Mouse (Mus musculus) embryonic facial prominence, embryonic 13.5 days (tissue): ENCODE measurements around the gene Timm8a2. TPM values are rescaled to one million over a fixed set of nuclear protein-coding genes. Genes with fewer than 3 reads are reported as not detected.

Source experiments
- ATAC-seq: fragments of 200-750 bp; cut with Nextera tagmentation; 2 replicates; pipeline ENCODE4 v1.8.0; 2017; ENCODE audit warnings: low read depth; ENCODE audit not compliant: insufficient number of reproducible peaks, insufficient read depth, low FRiP score, low TSS enrichment
- H3K27ac ChIP-seq: fragments of 300-500 bp; sonication (generic); 2 replicates; pipeline ENCODE4 v1.5.1; 2015; ENCODE audit warnings: moderate library complexity, mild to moderate bottlenecking, inconsistent platforms
- H3K27me3 ChIP-seq: fragments of 300-500 bp; sonication (generic); 2 replicates; pipeline ENCODE4 v1.6.1; 2015; ENCODE audit warnings: mild to moderate bottlenecking, inconsistent platforms
- H3K36me3 ChIP-seq: fragments of 300-500 bp; sonication (generic); 2 replicates; pipeline ENCODE4 v1.6.1; 2015; ENCODE audit warnings: mild to moderate bottlenecking, inconsistent platforms
- H3K4me1 ChIP-seq: fragments of 300-500 bp; sonication (generic); 2 replicates; pipeline ENCODE4 v1.6.1; 2015; ENCODE audit warnings: inconsistent platforms
- H3K4me2 ChIP-seq: fragments of 300-500 bp; sonication (generic); 2 replicates; pipeline ENCODE4 v1.6.1; 2015; ENCODE audit warnings: moderate library complexity, mild to moderate bottlenecking, inconsistent platforms
- H3K4me3 ChIP-seq: fragments of 300-500 bp; sonication (generic); 2 replicates; pipeline ENCODE4 v1.5.1; 2015; ENCODE audit warnings: mild to moderate bottlenecking, inconsistent platforms
- H3K9ac ChIP-seq: fragments of 300-500 bp; sonication (generic); 2 replicates; pipeline ENCODE4 v1.6.1; 2015; ENCODE audit warnings: mild to moderate bottlenecking, inconsistent platforms
- H3K9me3 ChIP-seq: fragments of 300-500 bp; sonication (generic); 2 replicates; pipeline ENCODE4 v1.6.1; 2016; ENCODE audit warnings: inconsistent platforms
- WGBS: fragments of 180-500 bp; shearing (Covaris S2); methylation state at CpG from one replicate; pipeline ENCODE4 v1.1.7; 2015; ENCODE audit warnings: mixed read lengths; 5-methylcytosine and 5-hydroxymethylcytosine counted together
- polyA plus RNA-seq: library from polyadenylated mRNA; unstranded; fragments of >200 nt; fragmentation: Nextera tagmentation; extraction: Ambion mirVana; gene quantifications from 2 replicates; pipeline ENCODE4 v1.2.1, GENCODE M21; 2015

Gene Timm8a2
- polyA plus RNA-seq = not detected in 2 replicates

- Histone ChIP-seq H3K27ac (no peak within 1 kb of the TSS), H3K9me3 (no peaks in the 10 kb centered on the region), H3K4me1 (no peaks in the 10 kb centered on the region), H3K4me3 (no peak within 1 kb of the TSS), H3K9ac (no peak within 1 kb of the TSS), H3K4me2 (no peak within 1 kb of the TSS), H3K36me3 (no peaks in the 10 kb centered on the region), H3K27me3 (no peaks in the 10 kb centered on the region)
- WGBS = 95% methylated on average over 13 of the region's 13 CpGs
- no peak for ATAC-seq
Measured at GRCm38 (mm10) chr14:122034451-122034850, at the start of gene Timm8a2. Gene Timm8a2, plus strand, starts transcription at chr14:122034674.

DNA sequence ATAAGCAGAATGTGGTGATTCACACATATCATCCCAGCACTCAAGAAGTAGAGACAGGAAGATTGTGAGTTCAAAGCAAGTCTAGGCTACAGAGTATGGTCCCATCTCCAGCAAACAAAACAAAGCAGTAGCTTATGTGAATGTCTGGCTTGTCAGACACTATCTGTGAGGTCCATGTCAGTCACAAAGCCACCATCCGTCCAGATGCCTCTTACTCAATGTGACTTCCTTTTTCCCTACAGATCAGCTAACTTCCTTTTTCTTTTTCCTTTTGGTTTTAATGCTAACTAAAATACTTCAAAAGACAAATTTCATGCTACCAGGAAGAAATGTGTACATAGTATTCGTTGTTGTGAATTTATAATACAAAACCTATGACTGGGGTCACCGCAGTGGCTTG is 49.0 kb upstream of the Timm8a2 start:
- ATAC-seq = no peak
- Histone ChIP-seq H3K36me3 (no peaks in the 10 kb centered on the region), H3K4me1 (no peaks in the 10 kb centered on the region), H3K9ac (no peak overlapping the region), H3K27ac (no peak overlapping the region), H3K4me3 (no peak overlapping the region), H3K27me3 (no peaks in the 10 kb centered on the region), H3K9me3 (no peaks in the 10 kb centered on the region), H3K4me2 (no peak overlapping the region)
- 72% methylated on average over 3 of the region's 3 CpGs for WGBS

GRCm38 (mm10) chr14:121986028-121986427 is 48.4 kb upstream of the Timm8a2 start:
- H3K9me3 ChIP-seq = no peaks in the 10 kb centered on the region
- WGBS = 85% methylated on average over 6 of the region's 6 CpGs
- no peak overlapping the region for H3K4me2 ChIP-seq
- ATAC-seq = no peak
- no peak overlapping the region for H3K9ac ChIP-seq
- H3K27ac ChIP-seq = no peak overlapping the region
- no peak overlapping the region for H3K4me3 ChIP-seq
- 0 out of 2 replicates have a peak, but pooled peaks cover under 1% of the 10 kb centered on the region for H3K36me3 ChIP-seq
- no peaks in the 10 kb centered on the region for H3K4me1 ChIP-seq
- no peaks in the 10 kb centered on the region for H3K27me3 ChIP-seq

GRCm38 (mm10) chr14:121987287-121987686 is 47.2 kb upstream of the Timm8a2 start:
- Histone ChIP-seq H3K4me3 (no peak overlapping the region), H3K9ac (no peak overlapping the region), H3K36me3 (peaks cover 7% of the 10 kb centered on the region; the same call in 1 of the 2 replicates), H3K9me3 (no peaks in the 10 kb centered on the region), H3K27ac (no peak overlapping the region), H3K27me3 (no peaks in the 10 kb centered on the region), H3K4me2 (no peak overlapping the region), H3K4me1 (no peaks in the 10 kb centered on the region; the same call in 1 of the 2 replicates)
- ATAC-seq = no peak
- WGBS = 63% methylated on average over 1 of the region's 1 CpGs

DNA sequence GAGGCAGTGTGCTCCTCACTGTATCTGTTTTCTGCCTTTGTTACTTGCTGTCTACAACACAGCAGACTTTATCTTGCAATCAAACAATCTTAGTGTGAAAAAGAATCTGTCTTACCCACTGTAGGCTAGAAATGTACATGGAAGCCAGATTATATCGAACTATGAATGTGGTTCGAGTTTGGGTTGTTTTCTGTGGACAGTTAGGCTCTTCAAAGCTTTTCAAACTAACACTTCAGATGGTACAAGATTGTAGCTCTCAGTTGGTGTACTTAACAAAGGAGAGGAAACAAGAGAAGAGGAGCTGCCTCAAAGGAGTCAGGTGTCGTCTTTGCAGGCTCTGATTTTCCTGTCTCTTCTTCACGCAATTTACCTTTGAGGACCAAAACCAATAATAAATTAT is 46.8 kb upstream of the Timm8a2 start:
- Histone ChIP-seq H3K27ac (no peak overlapping the region), H3K4me1 (no peaks in the 10 kb centered on the region; the same call in 1 of the 2 replicates), H3K36me3 (peaks cover 7% of the 10 kb centered on the region; the same call in 1 of the 2 replicates), H3K27me3 (no peaks in the 10 kb centered on the region), H3K9me3 (no peaks in the 10 kb centered on the region), H3K9ac (no peak overlapping the region), H3K4me2 (no peak overlapping the region), H3K4me3 (no peak overlapping the region)
- 81% methylated on average over 4 of the region's 4 CpGs for WGBS
- no peak for ATAC-seq

GRCm38 (mm10) chr14:121989331-121989730 is 45.1 kb upstream of the Timm8a2 start:
- Histone ChIP-seq H3K4me1 (no peaks in the 10 kb centered on the region; the same call in 1 of the 2 replicates), H3K27ac (no peak overlapping the region), H3K9ac (no peak overlapping the region), H3K9me3 (no peaks in the 10 kb centered on the region), H3K4me2 (no peak overlapping the region), H3K4me3 (no peak overlapping the region), H3K27me3 (no peaks in the 10 kb centered on the region), H3K36me3 (peaks cover 10% of the 10 kb centered on the region)
- no peak for ATAC-seq
- 95% methylated on average over 3 of the region's 3 CpGs for WGBS

DNA sequence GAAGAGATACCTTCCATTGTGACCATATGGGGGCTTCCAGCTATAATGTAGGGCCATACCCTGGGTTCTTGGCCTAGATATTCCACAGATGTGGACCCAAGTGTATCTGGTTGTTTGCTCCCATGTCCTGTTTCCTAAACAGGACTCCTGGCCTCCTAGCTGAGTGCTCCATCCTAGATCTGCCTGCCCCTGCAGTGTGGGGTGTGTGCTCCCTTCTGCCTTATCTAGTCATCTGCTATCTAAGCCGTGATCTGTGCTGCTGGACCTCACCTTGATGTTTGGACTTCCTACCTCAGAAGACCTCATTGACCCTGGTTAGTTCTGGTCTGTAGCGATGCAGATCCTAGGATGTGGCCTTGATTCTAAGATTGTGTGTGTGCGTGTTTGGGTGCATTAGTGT is 44.6 kb upstream of the Timm8a2 start:
- peaks cover 15% of the 10 kb centered on the region for H3K36me3 ChIP-seq
- H3K4me1 ChIP-seq = no peaks in the 10 kb centered on the region; the same call in 1 of the 2 replicates
- H3K27ac ChIP-seq = no peak overlapping the region
- H3K27me3 ChIP-seq = no peaks in the 10 kb centered on the region
- ATAC-seq = no peak
- H3K4me2 ChIP-seq = no peak overlapping the region
- H3K9me3 ChIP-seq = no peaks in the 10 kb centered on the region
- whole genome bisulfite sequencing = 96% methylated on average over 3 of the region's 3 CpGs
- H3K9ac ChIP-seq = no peak overlapping the region
- no peak overlapping the region for H3K4me3 ChIP-seq

GRCm38 (mm10) chr14:121990897-121991296 is 43.6 kb upstream of the Timm8a2 start:
- Histone ChIP-seq H3K9me3 (no peaks in the 10 kb centered on the region), H3K4me3 (no peak overlapping the region), H3K27me3 (no peaks in the 10 kb centered on the region), H3K27ac (no peak overlapping the region), H3K36me3 (peaks cover 25% of the 10 kb centered on the region), H3K4me2 (no peak overlapping the region), H3K9ac (no peak overlapping the region), H3K4me1 (no peaks in the 10 kb centered on the region; the same call in 1 of the 2 replicates)
- no peak for ATAC-seq
- WGBS = 84% methylated on average over 6 of the region's 6 CpGs

GRCm38 (mm10) chr14:121991921-121992320 is 42.6 kb upstream of the Timm8a2 start:
- Histone ChIP-seq H3K36me3 (peaks cover 35% of the 10 kb centered on the region), H3K9me3 (no peaks in the 10 kb centered on the region), H3K9ac (no peak overlapping the region), H3K27me3 (no peaks in the 10 kb centered on the region), H3K4me1 (no peaks in the 10 kb centered on the region; the same call in 1 of the 2 replicates), H3K4me3 (no peak overlapping the region), H3K4me2 (no peak overlapping the region), H3K27ac (no peak overlapping the region)
- no peak for ATAC-seq

DNA sequence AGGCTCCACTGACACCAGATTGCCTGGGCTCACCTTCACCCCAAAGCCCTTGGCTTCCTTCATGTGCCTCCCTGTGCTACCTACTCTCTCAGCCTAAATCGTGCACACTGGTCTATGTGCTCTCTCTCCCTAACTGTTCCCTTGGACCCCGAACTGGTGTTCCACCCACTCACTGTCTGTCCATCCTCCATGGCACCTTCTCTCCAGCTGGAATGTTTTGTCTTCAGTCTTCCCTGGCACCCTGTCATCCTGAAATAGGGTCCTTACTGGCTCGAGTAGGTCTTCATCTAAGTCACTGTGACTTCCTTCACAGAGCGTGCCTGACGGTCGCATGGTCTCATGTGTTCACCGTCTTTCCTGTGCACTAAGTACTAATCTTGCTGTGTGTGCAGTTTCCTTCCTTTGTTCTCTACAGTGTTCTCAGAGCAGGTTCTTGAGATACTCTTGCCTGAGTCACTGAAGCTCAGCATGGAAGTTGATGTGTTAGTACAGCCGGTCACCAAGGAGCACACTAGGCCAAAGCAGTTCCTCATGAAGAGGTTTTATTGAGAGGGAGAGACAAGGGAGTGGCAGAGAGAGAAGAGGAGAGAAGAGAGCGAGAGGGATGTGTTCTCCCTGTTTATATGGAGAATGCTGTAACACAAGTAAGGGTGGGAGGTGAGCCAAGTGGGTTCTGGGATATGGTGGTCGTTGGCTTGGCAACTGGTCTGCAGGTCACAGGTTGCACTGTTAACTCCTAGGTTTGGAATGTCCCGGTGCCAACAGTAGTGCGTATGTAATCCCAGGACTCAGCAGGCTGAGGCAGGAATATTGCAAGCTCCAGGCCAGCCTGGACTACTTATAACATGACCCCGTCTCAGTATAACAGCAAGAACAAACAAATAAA is 41.8 kb upstream of the Timm8a2 start:
- Histone ChIP-seq H3K36me3 (peaks cover 40% of the 10 kb centered on the region), H3K4me3 (no peak overlapping the region), H3K4me1 (no peaks in the 10 kb centered on the region; the same call in 1 of the 2 replicates), H3K27ac (no peak overlapping the region), H3K27me3 (no peaks in the 10 kb centered on the region), H3K4me2 (no peak overlapping the region), H3K9me3 (no peaks in the 10 kb centered on the region), H3K9ac (no peak overlapping the region)
- ATAC-seq = no peak
- 87% methylated on average over 13 of the region's 13 CpGs for WGBS

GRCm38 (mm10) chr14:121993616-121994015 is 40.9 kb upstream of the Timm8a2 start:
- peaks cover 46% of the 10 kb centered on the region for H3K36me3 ChIP-seq

GRCm38 (mm10) chr14:121994171-121994700 is 40.2 kb upstream of the Timm8a2 start:
- Histone ChIP-seq H3K9me3 (no peaks in the 10 kb centered on the region), H3K4me3 (no peak overlapping the region), H3K4me1 (no peaks in the 10 kb centered on the region; the same call in 1 of the 2 replicates), H3K27me3 (no peaks in the 10 kb centered on the region), H3K4me2 (no peak overlapping the region), H3K9ac (no peak overlapping the region), H3K36me3 (peaks cover 46% of the 10 kb centered on the region), H3K27ac (no peak overlapping the region)
- ATAC-seq = no peak
- WGBS = 94% methylated on average over 17 of the region's 17 CpGs

More at GRCm38 (mm10) chr14:121993616-121994015, 40.9 kb upstream of the Timm8a2 start:
- H3K27me3 ChIP-seq = no peaks in the 10 kb centered on the region
- 93% methylated on average over 4 of the region's 4 CpGs for WGBS
- no peak overlapping the region for H3K4me2 ChIP-seq
- H3K9ac ChIP-seq = no peak overlapping the region
- H3K4me1 ChIP-seq = no peaks in the 10 kb centered on the region; the same call in 1 of the 2 replicates
- no peak overlapping the region for H3K4me3 ChIP-seq
- H3K27ac ChIP-seq = no peak overlapping the region
- no peak for ATAC-seq
- no peaks in the 10 kb centered on the region for H3K9me3 ChIP-seq
